Mouse (Mus musculus) heart, postnatal 0 days (tissue): ENCODE measurements around the gene Thnsl2. TPM values are rescaled to one million over a fixed set of nuclear protein-coding genes. Genes with fewer than 3 reads are reported as not detected.

Experiments
- ATAC-seq: fragments of 200-750 bp; cut with Nextera tagmentation; 2 replicates; pipeline ENCODE4 v1.8.0; 2017; ENCODE audit warnings: low read depth, moderate number of reproducible peaks, moderate library complexity; ENCODE audit not compliant: insufficient read depth
- DNase-seq: peaks from one replicate; pipeline ENCODE4 v3.0.0-alpha.2; 2016; ENCODE audit warnings: low spot score
- H3K27ac ChIP-seq: fragments of 300-500 bp; sonication (generic); 2 replicates; pipeline ENCODE4 v1.5.1; 2014; ENCODE audit warnings: low read depth, mild to moderate bottlenecking
- H3K27me3 ChIP-seq: fragments of 300-500 bp; sonication (generic); 2 replicates; pipeline ENCODE4 v1.6.1; 2014; ENCODE audit warnings: low read length, mixed read lengths; ENCODE audit not compliant: control insufficient read depth, insufficient read depth
- H3K36me3 ChIP-seq: fragments of 300-500 bp; sonication (generic); replicated peaks from 2 replicates; pipeline ENCODE4 v1.6.1; 2014; ENCODE audit warnings: low read length, mixed read lengths; ENCODE audit not compliant: control insufficient read depth, insufficient read depth
- H3K4me1 ChIP-seq: fragments of 300-500 bp; sonication (generic); 2 replicates; pipeline ENCODE4 v1.6.1; 2014; ENCODE audit warnings: antibody characterized with exemption; ENCODE audit not compliant: control insufficient read depth, insufficient read depth
- H3K4me2 ChIP-seq: fragments of 300-500 bp; sonication (generic); 2 replicates; pipeline ENCODE4 v1.6.1; 2014; ENCODE audit warnings: low read depth, mild to moderate bottlenecking, low read length, moderate library complexity
- H3K4me3 ChIP-seq: fragments of 300-500 bp; sonication (generic); 2 replicates; pipeline ENCODE4 v1.5.1; 2014; ENCODE audit warnings: low read depth, low read length
- H3K9ac ChIP-seq: fragments of 300-500 bp; sonication (generic); replicated peaks from 2 replicates; pipeline ENCODE4 v1.6.1; 2014; ENCODE audit warnings: low read depth, low read length, mixed read lengths
- H3K9me3 ChIP-seq: fragments of 300-500 bp; sonication (generic); replicated peaks from 2 replicates; pipeline ENCODE4 v1.6.1; 2016; ENCODE audit warnings: low read length; ENCODE audit not compliant: control insufficient read depth
- CTCF ChIP-seq: IDR thresholded peaks from 2 replicates; pipeline ENCODE4 v1.5.1; 2016; ENCODE audit warnings: antibody characterized with exemption, control low read depth, low read depth
- EP300 ChIP-seq: IDR thresholded peaks from 2 replicates; pipeline ENCODE4 v1.6.1; 2016; ENCODE audit warnings: antibody characterized with exemption, low read depth
- WGBS: fragments of 180-500 bp; shearing (Covaris S2); extraction: QIAGEN DNeasy Blood & Tissue Kit; methylation state at CpG from one replicate; pipeline ENCODE4 v1.1.7; 2014; 5-methylcytosine and 5-hydroxymethylcytosine counted together
- polyA plus RNA-seq: library from polyadenylated mRNA; unstranded; fragments of >200 nt; fragmentation: Nextera tagmentation; extraction: Ambion mirVana; gene quantifications from 2 replicates; pipeline ENCODE4 v1.2.1, GENCODE M21; 2015
- total RNA-seq: library from RNA; depleted of rRNA; stranded (reverse); fragments of >200 nt; gene quantifications from 2 replicates; pipeline ENCODE4 v1.2.3, GENCODE M21; 2014; ENCODE audit warnings: low replicate concordance

The Thnsl2 gene
- total and polyA plus RNA-seq, 2 experiments from 2014 or later, result 6.9 to 11.1 TPM

GRCm38 (mm10) chr6:71161290-71161689 lies 17.1 kb upstream of the Thnsl2 start:
- H3K9me3 ChIP-seq, result no peaks in the 10 kb centered on the region

GRCm38 (mm10) chr6:71156674-71157326 lies 12.6 kb upstream of the Thnsl2 start:
- Histone ChIP-seq H3K27me3 (no peaks in the 10 kb centered on the region), H3K9me3 (no peaks in the 10 kb centered on the region), H3K4me3 (no peak overlapping the region), H3K36me3 (no peaks in the 10 kb centered on the region), H3K4me1 (no peaks in the 10 kb centered on the region), H3K27ac (no peak overlapping the region), H3K9ac (no peak overlapping the region), H3K4me2 (no peak overlapping the region)
- DNase-seq (no peak), ATAC-seq (no peak)
- no peak for TF ChIP-seq EP300
- TF ChIP-seq CTCF, result peak; percentile 42
- WGBS, result 87% methylated on average over 5 of the region's 5 CpGs

More at GRCm38 (mm10) chr6:71161290-71161689, 17.1 kb upstream of the Thnsl2 start:
- Histone ChIP-seq H3K4me2 (no peak overlapping the region), H3K9ac (no peak overlapping the region), H3K27me3 (no peaks in the 10 kb centered on the region), H3K4me1 (peaks cover 5% of the 10 kb centered on the region; the same call in 1 of the 2 replicates), H3K36me3 (no peaks in the 10 kb centered on the region), H3K27ac (no peak overlapping the region), H3K4me3 (no peak overlapping the region)
- WGBS, result 69% methylated on average over 7 of the region's 7 CpGs
- no peak for DNase-seq
- ATAC-seq, result no peak
- TF ChIP-seq CTCF, result no peak
- no peak for TF ChIP-seq EP300

- Histone ChIP-seq H3K27me3 (no peaks in the 10 kb centered on the region), H3K9me3 (no peaks in the 10 kb centered on the region), H3K27ac (no peak overlapping the region), H3K4me3 (no peak overlapping the region), H3K36me3 (no peaks in the 10 kb centered on the region), H3K9ac (no peak overlapping the region), H3K4me2 (no peak overlapping the region), H3K4me1 (no peaks in the 10 kb centered on the region)
- 75% methylated on average over 6 of the region's 6 CpGs for WGBS
- no peak for TF ChIP-seq EP300
- TF ChIP-seq CTCF, result no peak
- ATAC-seq (no peak), DNase-seq (no peak)
These were observed 10.6 kb upstream of the Thnsl2 start for GRCm38 (mm10) chr6:71154861-71155260.

- 86% methylated on average over 4 of the region's 4 CpGs for WGBS
- ATAC-seq, result no peak
- Histone ChIP-seq H3K4me1 (no peaks in the 10 kb centered on the region), H3K27ac (no peak overlapping the region), H3K4me2 (no peak overlapping the region), H3K4me3 (no peak overlapping the region), H3K36me3 (no peaks in the 10 kb centered on the region), H3K9ac (no peak overlapping the region), H3K9me3 (no peaks in the 10 kb centered on the region), H3K27me3 (no peaks in the 10 kb centered on the region)
- no peak for DNase-seq
- TF ChIP-seq CTCF (no peak), EP300 (no peak)
These were observed 9.2 kb upstream of the Thnsl2 start for GRCm38 (mm10) chr6:71153486-71153885.

GRCm38 (mm10) chr6:71151098-71151497 lies 6.9 kb upstream of the Thnsl2 start:
- H3K9ac ChIP-seq, result no peak overlapping the region
- DNase-seq (no peak), ATAC-seq (no peak)
- no peak overlapping the region for H3K4me3 ChIP-seq
- no peak overlapping the region for H3K27ac ChIP-seq
- TF ChIP-seq EP300 (no peak), CTCF (no peak)
- no peaks in the 10 kb centered on the region for H3K36me3 ChIP-seq
- WGBS, result 46% methylated on average over 10 of the region's 10 CpGs
- no peak overlapping the region for H3K4me2 ChIP-seq
- no peaks in the 10 kb centered on the region for H3K4me1 ChIP-seq
- no peaks in the 10 kb centered on the region for H3K9me3 ChIP-seq
- H3K27me3 ChIP-seq, result no peaks in the 10 kb centered on the region

GRCm38 (mm10) chr6:71149534-71149933 lies 5.3 kb upstream of the Thnsl2 start:
- DNase-seq (peak; percentile 69), ATAC-seq (peak; percentile 64; the same call in 1 of the 2 replicates)
- Histone ChIP-seq H3K27me3 (no peaks in the 10 kb centered on the region), H3K9ac (no peak overlapping the region), H3K4me1 (no peaks in the 10 kb centered on the region), H3K27ac (no peak overlapping the region), H3K4me3 (no peak overlapping the region), H3K9me3 (no peaks in the 10 kb centered on the region), H3K4me2 (no peak overlapping the region), H3K36me3 (no peaks in the 10 kb centered on the region)
- 14% methylated on average over 5 of the region's 5 CpGs for WGBS
- no peak for TF ChIP-seq EP300
- peak; percentile 83 for TF ChIP-seq CTCF
